Mouse (Mus musculus): ENCODE measurements around the gene Mia2.

Gene Mia2

GRCm38 (mm10) chr12:59161091-59161490 lies 65.5 kb downstream of the Mia2 start:
- in situ Hi-C loops (cut with MboI; ENCODE audit: low sequenced_read_pairs): no loop called here

DNA sequence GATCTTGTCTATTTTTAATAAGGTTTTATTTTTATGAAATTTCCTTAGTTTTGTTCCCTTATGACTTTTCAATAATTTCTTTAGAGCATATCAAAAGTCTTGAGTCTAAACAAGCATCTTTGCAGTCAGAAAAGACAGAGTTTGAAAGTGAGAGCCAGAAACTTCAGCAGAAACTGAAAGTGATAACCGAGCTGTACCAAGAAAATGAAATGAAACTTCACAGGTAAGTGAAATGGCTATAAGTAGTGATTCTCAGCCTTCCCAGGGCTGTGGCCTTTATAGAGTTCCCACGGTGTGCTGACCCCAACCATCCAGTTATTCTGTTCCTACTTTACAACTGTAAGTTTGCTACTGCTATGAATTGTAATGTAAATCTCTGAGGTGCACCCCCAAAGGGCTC lies 67.2 kb downstream of the Mia2 start:
- in situ Hi-C loops (cut with MboI; ENCODE audit: low sequenced_read_pairs): no loop called here

GRCm38 (mm10) chr12:59164522-59164921 lies 68.9 kb downstream of the Mia2 start:
- in situ Hi-C loops (cut with MboI; ENCODE audit: low sequenced_read_pairs): no loop called here

GRCm38 (mm10) chr12:59166557-59166956 lies 71.0 kb downstream of the Mia2 start:
- in situ Hi-C loops (cut with MboI; ENCODE audit: low sequenced_read_pairs): no loop called here

- in situ Hi-C loops (cut with MboI; ENCODE audit: low sequenced_read_pairs): no loop called here
These were observed 74.3 kb downstream of the Mia2 start for GRCm38 (mm10) chr12:59169935-59170334.

DNA sequence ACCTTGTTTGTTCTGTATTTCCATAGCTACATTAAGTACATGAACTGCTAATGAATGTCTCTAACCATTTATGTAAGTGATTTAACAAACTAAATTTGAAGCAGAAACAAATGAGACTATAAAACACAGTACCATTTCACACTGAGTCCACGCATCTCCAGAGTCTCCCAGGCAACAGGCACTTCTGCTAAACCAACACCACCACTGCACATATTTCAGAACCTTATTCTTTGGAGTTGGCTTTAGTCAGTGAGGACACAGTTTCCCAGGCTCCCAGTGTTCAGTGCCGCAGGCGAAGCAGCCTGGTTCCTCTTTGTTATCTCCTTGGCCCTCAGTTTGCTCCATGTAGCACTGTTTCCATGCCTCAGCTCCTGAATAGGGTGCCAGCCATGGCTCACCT lies 82.2 kb downstream of the Mia2 start:
- in situ Hi-C loops (cut with MboI; ENCODE audit: low sequenced_read_pairs): no loop called here

- in situ Hi-C loops (cut with MboI; ENCODE audit: low sequenced_read_pairs): no loop called here
These were observed 92.6 kb downstream of the Mia2 start for GRCm38 (mm10) chr12:59188086-59188682.

DNA sequence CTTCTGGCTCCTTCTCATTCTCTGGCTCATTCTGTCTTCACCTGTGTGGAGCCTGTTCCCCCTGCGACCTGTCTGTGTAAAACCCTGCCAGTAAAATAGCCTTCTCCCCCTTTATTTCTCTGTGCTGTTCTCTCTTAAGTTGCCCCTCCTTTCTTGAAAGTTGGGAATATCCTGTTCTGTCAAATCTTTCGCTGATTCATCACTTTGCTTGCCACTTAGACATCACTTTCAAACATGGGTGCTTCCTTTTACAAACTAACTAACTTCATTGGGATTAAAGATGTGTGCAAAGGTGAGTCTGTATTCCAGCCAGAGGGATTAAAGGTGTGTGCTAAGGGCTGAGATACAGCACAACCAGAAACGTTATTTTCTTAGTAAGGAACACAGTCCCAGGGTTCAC lies 98.0 kb downstream of the Mia2 start:
- in situ Hi-C loops (cut with MboI; ENCODE audit: low sequenced_read_pairs): no loop called here

GRCm38 (mm10) chr12:59194341-59195003 lies 98.9 kb downstream of the Mia2 start:
- in situ Hi-C loops (cut with MboI; ENCODE audit: low sequenced_read_pairs): no loop called here

- in situ Hi-C loops (cut with MboI; ENCODE audit: low sequenced_read_pairs): no loop called here
These were observed 99.5 kb downstream of the Mia2 start for GRCm38 (mm10) chr12:59195065-59195464.

GRCm38 (mm10) chr12:59195941-59196340 lies 100.3 kb downstream of the Mia2 start:
- in situ Hi-C loops (cut with MboI; ENCODE audit: low sequenced_read_pairs): no loop called here

DNA sequence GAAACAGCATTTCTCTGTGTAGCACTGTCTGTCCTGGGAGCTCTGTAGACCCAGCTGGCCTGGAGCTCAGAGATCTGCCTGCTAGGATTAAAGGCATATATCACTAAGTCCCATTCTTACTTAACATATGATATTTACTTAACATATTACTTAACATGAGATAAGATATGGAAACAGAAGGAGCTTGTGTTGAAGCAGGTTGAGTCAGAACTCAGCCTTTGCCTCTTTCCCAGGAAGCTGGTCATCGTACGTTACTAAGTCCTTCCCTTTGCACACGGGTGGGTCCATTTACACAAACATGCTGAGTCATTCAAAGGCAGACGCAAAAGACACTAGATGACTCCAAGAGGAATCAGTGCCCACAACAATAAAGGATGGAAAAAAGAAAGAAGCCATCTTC lies 103.2 kb downstream of the Mia2 start:
- in situ Hi-C loops (cut with MboI; ENCODE audit: low sequenced_read_pairs): no loop called here

DNA sequence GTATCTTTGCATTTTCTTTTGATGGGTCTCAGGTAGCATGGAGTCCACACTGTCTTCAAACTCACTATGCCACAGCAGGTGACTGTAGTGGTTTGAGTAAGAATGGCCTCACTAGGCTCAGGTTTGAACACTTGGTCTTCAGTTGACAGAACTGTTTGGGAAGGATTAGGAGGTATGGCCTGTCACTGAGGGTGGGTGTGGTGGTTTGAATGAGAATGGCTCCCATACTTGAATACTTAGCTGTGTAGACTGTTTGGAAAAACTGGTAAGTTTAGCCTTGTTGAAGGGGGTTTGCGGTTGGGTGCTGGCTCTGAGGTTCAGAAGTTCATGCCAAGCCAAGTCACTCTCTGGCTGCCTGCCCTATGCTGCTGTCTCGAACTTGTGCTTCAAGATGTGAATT lies 103.8 kb downstream of the Mia2 start:
- in situ Hi-C loops (cut with MboI; ENCODE audit: low sequenced_read_pairs): no loop called here

- in situ Hi-C loops (cut with MboI; ENCODE audit: low sequenced_read_pairs): no loop called here
These were observed 110.0 kb downstream of the Mia2 start for GRCm38 (mm10) chr12:59205571-59205970.

DNA sequence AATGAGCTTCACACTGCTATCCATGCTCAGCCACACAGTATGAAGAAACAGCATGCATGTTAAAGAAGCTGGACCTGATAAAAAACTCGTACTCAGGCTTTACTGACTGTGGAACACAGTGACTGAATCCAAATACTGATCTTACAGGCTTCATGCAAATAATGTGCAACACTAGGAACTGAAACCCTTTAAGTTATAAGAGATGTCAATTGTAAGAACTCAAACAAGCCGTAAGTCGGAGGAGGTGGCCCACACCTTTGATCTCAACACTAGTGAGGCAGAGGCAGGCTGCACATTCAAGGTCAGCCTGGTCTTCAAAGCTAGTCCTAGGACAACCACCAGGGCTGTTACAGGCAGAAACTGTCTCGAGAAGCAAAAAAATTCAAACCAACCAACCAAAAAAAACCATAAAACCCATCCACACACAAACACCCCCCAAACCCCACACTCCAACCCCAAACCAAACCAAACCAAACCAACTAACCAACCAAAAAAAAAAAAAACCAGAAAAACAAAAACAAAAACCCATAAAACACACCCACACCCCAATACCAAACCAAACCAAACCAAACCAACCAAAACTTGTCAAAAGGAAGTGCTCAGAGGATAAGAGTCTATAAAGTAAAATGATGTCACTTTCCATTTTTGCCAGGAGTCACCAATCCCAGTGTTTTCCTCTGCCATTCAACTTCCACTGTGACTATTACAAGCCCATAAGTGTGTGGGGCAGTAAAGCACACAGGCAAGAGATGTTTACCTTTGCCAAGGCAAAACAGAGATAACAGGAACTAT lies 110.8 kb downstream of the Mia2 start:
- in situ Hi-C loops (cut with MboI; ENCODE audit: low sequenced_read_pairs): no loop called here

GRCm38 (mm10) chr12:59207000-59207390 lies 111.4 kb downstream of the Mia2 start:
- in situ Hi-C loops (cut with MboI; ENCODE audit: low sequenced_read_pairs): no loop called here

GRCm38 (mm10) chr12:59207814-59208213 lies 112.2 kb downstream of the Mia2 start:
- in situ Hi-C loops (cut with MboI; ENCODE audit: low sequenced_read_pairs): no loop called here

DNA sequence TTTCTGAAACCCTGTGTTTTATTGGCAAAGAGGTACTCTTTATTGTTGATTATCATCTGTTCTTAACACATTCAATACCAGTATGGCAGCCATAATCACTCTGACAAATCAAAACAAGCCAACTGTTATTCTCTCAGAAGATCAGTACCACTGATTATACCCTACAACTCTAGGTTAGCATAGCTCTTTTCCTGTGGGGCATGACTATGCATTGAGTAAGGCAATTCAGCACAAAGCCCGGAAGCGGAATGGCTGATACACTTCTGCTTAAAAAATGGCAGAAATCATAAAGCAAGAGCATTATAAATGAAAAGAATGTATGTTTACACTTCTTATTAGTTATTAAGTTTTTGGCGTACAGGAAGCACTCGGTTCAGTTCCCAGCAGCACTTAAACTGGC lies 120.6 kb downstream of the Mia2 start:
- in situ Hi-C loops (cut with MboI; ENCODE audit: low sequenced_read_pairs): no loop called here

GRCm38 (mm10) chr12:59216676-59217266 lies 121.2 kb downstream of the Mia2 start:
- in situ Hi-C loops (cut with MboI; ENCODE audit: low sequenced_read_pairs): no loop called here

DNA sequence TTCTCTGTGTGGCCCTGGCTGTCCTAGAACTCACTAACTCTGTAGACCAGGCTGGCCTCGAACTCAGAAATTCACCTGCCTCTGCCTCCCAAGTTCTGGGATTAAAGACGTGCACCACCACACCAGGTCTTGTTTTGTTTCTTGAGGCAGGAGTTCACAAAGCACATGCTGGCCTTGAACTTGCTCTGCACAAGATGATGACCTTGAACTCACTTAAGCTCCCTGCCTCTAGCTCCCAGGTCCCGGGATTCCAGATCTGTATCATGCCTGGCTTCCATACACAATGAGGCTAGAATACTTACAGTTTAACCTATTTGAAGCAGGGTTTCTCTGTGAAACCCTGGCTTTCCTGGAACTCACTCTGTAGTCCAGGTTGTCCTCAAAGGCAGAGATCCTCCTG lies 121.7 kb downstream of the Mia2 start:
- in situ Hi-C loops (cut with MboI; ENCODE audit: low sequenced_read_pairs): no loop called here

- in situ Hi-C loops (cut with MboI; ENCODE audit: low sequenced_read_pairs): no loop called here
These were observed 123.2 kb downstream of the Mia2 start for GRCm38 (mm10) chr12:59218640-59219321.
